Mouse (Mus musculus): Measurements from ENCODE around the gene 4933425L06Rik. TPM values are rescaled to one million over a fixed set of nuclear protein-coding genes. Genes with fewer than 3 reads are reported as not detected.

The 4933425L06Rik gene
- polyA plus RNA-seq, 1 experiment from 2014 or later = not detected

DNA sequence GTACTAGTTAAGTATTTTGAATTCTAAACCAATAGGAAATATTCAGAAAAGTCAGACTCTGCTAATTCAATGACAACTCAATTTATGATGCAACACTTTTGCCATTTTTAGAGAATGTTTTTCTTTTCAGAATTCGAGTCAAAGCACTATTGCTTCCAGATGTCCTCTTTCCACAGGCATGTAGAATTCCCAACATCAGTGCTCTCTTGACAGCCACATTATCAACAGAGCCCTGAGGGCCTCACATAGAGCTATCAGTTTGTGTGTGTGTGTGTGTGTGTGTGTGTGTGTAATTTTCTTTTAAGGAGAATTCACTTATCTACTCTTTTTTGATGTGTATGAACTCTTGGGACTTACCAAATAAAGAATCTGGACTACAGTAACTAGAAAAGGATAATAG, 64.9 kb downstream of the 4933425L06Rik start:
- WGBS = 64% methylated on average over 1 of the region's 1 CpGs
- H3K4me1 ChIP-seq (replicated peaks) = peaks cover 3% of the 10 kb centered on the region; the same call in 1 of the 2 replicates
- H3K4me3 ChIP-seq (replicated peaks) = no peak overlapping the region
- no peak overlapping the region for H3K27ac ChIP-seq
- H3K27me3 ChIP-seq = no peaks in the 10 kb centered on the region
- ATAC-seq = no peak
- H3K36me3 ChIP-seq = no peaks in the 10 kb centered on the region
- H3K9ac ChIP-seq (replicated peaks) = no peak overlapping the region
- H3K4me2 ChIP-seq (replicated peaks) = no peak overlapping the region
- H3K9me3 ChIP-seq = no peaks in the 10 kb centered on the region

DNA sequence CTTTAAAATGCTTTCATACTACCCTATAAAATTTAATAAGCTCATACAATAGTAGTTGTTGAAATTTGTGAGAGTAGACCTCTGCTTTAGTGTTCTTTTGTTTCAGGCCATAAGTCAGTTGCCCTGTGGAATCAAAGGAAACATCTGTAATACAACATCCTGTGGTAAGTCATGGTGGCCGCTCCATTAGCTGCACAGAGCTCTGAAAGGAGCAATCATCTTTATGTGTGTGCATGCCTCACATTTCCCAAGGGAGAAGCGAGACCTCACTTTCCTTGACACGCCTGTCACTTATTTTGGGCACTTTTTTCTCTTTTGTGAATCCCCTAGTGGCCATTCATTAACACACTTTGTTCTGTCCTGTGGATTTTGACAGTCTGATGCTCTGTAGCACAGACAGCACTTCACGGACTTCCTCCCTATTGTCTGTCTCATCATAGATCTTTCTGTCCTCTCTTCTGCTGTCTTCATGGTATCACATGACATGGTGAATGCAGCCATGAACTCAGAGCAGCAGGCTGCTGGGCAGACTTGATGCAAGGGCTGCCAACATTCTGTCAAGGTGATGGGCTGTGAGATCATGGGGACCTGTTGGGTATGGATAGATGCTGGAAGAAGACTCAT, 66.0 kb downstream of the 4933425L06Rik start:
- ATAC-seq = peak; percentile 40; the same call in 1 of the 2 replicates
- no peak overlapping the region for H3K27ac ChIP-seq
- H3K9ac ChIP-seq (replicated peaks) = no peak overlapping the region
- WGBS = 54% methylated on average over 4 of the region's 4 CpGs
- peaks cover 3% of the 10 kb centered on the region; the same call in 1 of the 2 replicates for H3K4me1 ChIP-seq (replicated peaks)
- no peaks in the 10 kb centered on the region for H3K9me3 ChIP-seq
- no peak overlapping the region for H3K4me2 ChIP-seq (replicated peaks)
- H3K36me3 ChIP-seq = no peaks in the 10 kb centered on the region
- H3K4me3 ChIP-seq (replicated peaks) = no peak overlapping the region
- no peaks in the 10 kb centered on the region for H3K27me3 ChIP-seq

DNA sequence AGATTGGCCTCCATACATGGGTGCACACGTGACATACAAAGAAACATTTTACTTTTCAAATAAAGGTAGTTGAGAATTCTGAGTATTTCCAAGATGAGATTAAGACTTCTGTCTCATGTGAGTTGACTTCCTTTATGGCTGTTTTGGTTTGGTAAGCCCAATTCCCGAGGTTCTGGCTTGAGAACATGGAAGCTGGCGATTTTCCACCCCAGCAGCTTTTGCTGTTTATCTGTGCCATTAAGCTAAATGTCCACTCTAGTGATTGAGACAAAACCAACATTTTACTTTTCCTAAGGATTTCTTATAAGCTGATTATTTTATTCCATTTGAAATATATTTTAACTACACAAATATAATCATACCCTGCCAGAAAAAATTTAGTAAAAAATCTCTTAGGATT, 68.1 kb downstream of the 4933425L06Rik start:
- H3K27ac ChIP-seq = no peak overlapping the region
- no peaks in the 10 kb centered on the region for H3K36me3 ChIP-seq
- H3K27me3 ChIP-seq = no peaks in the 10 kb centered on the region
- no peak for ATAC-seq
- no peak overlapping the region for H3K9ac ChIP-seq (replicated peaks)
- no peaks in the 10 kb centered on the region for H3K9me3 ChIP-seq
- H3K4me2 ChIP-seq (replicated peaks) = no peak overlapping the region
- H3K4me1 ChIP-seq (replicated peaks) = peaks cover 3% of the 10 kb centered on the region; the same call in 1 of the 2 replicates
- H3K4me3 ChIP-seq (replicated peaks) = no peak overlapping the region
- WGBS = 86% methylated on average over 3 of the region's 3 CpGs

DNA sequence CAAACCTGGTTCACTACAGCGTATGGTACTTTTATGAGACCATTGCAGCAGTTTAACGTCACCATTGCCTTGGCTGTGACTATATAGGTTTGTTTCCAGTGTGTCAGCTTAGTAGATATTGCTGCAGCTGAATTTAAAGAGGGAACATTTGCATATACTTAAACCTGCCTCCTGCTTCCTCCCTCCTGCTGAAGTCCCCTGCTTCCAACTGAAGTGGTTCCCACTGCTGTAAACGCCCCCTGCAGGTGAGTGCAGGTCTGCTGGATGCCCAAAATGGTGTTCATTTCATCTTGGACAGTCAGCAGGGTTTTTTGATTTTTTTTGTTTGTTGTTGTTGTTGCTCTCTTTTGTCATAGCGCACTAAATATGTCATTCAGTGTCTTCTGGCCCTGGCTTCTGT, 72.0 kb downstream of the 4933425L06Rik start:
- Histone ChIP-seq H3K36me3 (no peaks in the 10 kb centered on the region), H3K9me3 (no peaks in the 10 kb centered on the region), H3K4me3 (replicated peaks) (no peak overlapping the region), H3K27me3 (no peaks in the 10 kb centered on the region), H3K4me2 (replicated peaks) (no peak overlapping the region), H3K4me1 (replicated peaks) (no peaks in the 10 kb centered on the region), H3K9ac (replicated peaks) (no peak overlapping the region), H3K27ac (no peak overlapping the region)
- 66% methylated on average over 4 of the region's 4 CpGs for WGBS
- ATAC-seq = no peak

DNA sequence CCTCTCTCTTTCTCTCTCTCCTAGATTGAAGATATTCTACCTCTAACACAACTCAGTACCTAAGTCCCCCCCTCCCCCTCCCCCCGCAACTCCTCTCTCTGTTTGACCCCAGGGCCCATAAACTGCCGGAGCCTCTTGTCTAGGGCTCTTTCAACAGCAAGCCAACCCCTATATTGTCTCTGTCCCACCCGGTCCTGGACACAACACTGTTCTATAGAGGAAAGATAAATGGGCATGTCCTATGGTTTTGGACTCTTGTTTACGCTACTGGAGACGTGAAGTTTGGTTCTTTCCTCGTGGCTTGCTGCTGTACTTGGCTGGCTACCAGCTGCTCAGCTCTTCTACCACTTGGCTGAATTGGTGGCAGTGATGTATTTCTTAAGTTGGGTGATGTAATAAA, 83.5 kb downstream of the 4933425L06Rik start:
- Histone ChIP-seq H3K4me3 (replicated peaks) (no peak overlapping the region), H3K27ac (no peak overlapping the region), H3K36me3 (no peaks in the 10 kb centered on the region), H3K27me3 (no peaks in the 10 kb centered on the region), H3K9me3 (no peaks in the 10 kb centered on the region), H3K4me2 (replicated peaks) (no peak overlapping the region), H3K9ac (replicated peaks) (no peak overlapping the region), H3K4me1 (replicated peaks) (no peaks in the 10 kb centered on the region)
- WGBS = 85% methylated on average over 6 of the region's 6 CpGs
- no peak for ATAC-seq

Other genes with a start within 250 kb of the 4933425L06Rik start
- gene Shisal2b, start 218.2 kb upstream of the 4933425L06Rik start, polyA plus RNA-seq (2015; fragmentation: Nextera tagmentation; extraction: Ambion mirVana) = 0.71 and 1.0 TPM in 2 replicates
- gene Rgs7bp, start 27.2 kb upstream of the 4933425L06Rik start, polyA plus RNA-seq (2015; fragmentation: Nextera tagmentation; extraction: Ambion mirVana) = 2.2 and 2.3 TPM in 2 replicates
- gene Rnf180, start 212.7 kb downstream of the 4933425L06Rik start, polyA plus RNA-seq (2015; fragmentation: Nextera tagmentation; extraction: Ambion mirVana) = 19.7 and 22.5 TPM in 2 replicates